Mouse (Mus musculus) limb, embryonic 14.5 days (tissue): ENCODE data around the gene Cul7. TPM values are rescaled to one million over a fixed set of nuclear protein-coding genes. Genes with fewer than 3 reads are reported as not detected.
A peak's percentile ranks its signal among the peaks of the same experiment; 100 is the strongest.

Source experiments
- ATAC-seq: fragments of 200-750 bp; cut with Nextera tagmentation; 2 replicates; pipeline ENCODE4 v1.8.0; 2017; ENCODE audit warnings: low read depth, moderate number of reproducible peaks, moderate TSS enrichment; ENCODE audit not compliant: low FRiP score
- DNase-seq: peaks from one replicate; pipeline ENCODE4 v3.0.0-alpha.2; 2015; ENCODE audit warnings: low spot score
- H3K27ac ChIP-seq: fragments of 300-500 bp; sonication (generic); replicated peaks from 2 replicates; pipeline ENCODE4 v1.5.1; 2014; ENCODE audit warnings: low read depth, mild to moderate bottlenecking, low read length, moderate library complexity, mixed read lengths
- H3K27me3 ChIP-seq: fragments of 300-500 bp; sonication (generic); 2 replicates; pipeline ENCODE4 v1.6.1; 2014; ENCODE audit warnings: low read length, mixed read lengths; ENCODE audit not compliant: control insufficient read depth, insufficient read depth
- H3K36me3 ChIP-seq: fragments of 300-500 bp; sonication (generic); 2 replicates; pipeline ENCODE4 v1.6.1; 2014; ENCODE audit warnings: mild to moderate bottlenecking, low read length, moderate library complexity, mixed read lengths; ENCODE audit not compliant: control insufficient read depth, insufficient read depth
- H3K4me1 ChIP-seq: fragments of 300-500 bp; sonication (generic); 2 replicates; pipeline ENCODE4 v1.6.1; 2014; ENCODE audit warnings: antibody characterized with exemption, low read length, mixed read lengths; ENCODE audit not compliant: control insufficient read depth, insufficient read depth
- H3K4me2 ChIP-seq: fragments of 300-500 bp; sonication (generic); replicated peaks from 2 replicates; pipeline ENCODE4 v1.6.1; 2014; ENCODE audit warnings: low read depth, mild to moderate bottlenecking, low read length, moderate library complexity; ENCODE audit not compliant: severe bottlenecking
- H3K4me3 ChIP-seq: fragments of 300-500 bp; sonication (generic); replicated peaks from 2 replicates; pipeline ENCODE4 v1.5.1; 2014; ENCODE audit warnings: low read length
- H3K9ac ChIP-seq: fragments of 300-500 bp; sonication (generic); 2 replicates; pipeline ENCODE4 v1.6.1; 2014; ENCODE audit warnings: mild to moderate bottlenecking, low read depth, low read length, moderate library complexity; ENCODE audit not compliant: severe bottlenecking
- H3K9me3 ChIP-seq: fragments of 300-500 bp; sonication (generic); 2 replicates; pipeline ENCODE4 v1.6.1; 2016; ENCODE audit warnings: low read length; ENCODE audit not compliant: control insufficient read depth
- POLR2A ChIP-seq: fragments of 200-500 bp; IDR thresholded peaks from 2 replicates; pipeline ENCODE4 v1.8.0; 2012; ENCODE audit warnings: inconsistent platforms, mild to moderate bottlenecking, moderate library complexity, borderline replicate concordance; ENCODE audit not compliant: insufficient read depth, insufficient read length; ENCODE audit errors: extremely low read depth
- WGBS: fragments of 180-500 bp; shearing (Covaris S2); extraction: QIAGEN DNeasy Blood & Tissue Kit; methylation state at CpG from one replicate; pipeline ENCODE4 v1.1.7; 2014; 5-methylcytosine and 5-hydroxymethylcytosine counted together
- polyA plus RNA-seq, 2 experiments: library from polyadenylated mRNA; depleted of rRNA in 1 of 2; stranded (reverse) in 1 of 2; unstranded in 1 of 2; fragments of >200 nt; fragmentation: Nextera tagmentation in 1 of 2; extraction: Ambion mirVana in 1 of 2; gene quantifications; 2 replicates each; pipeline versions ENCODE4 v1.2.1 to v1.2.3; 2012 to 2014

Cul7 gene
- polyA plus RNA-seq, 2 experiments, result 52.6 to 135 TPM

GRCm38 (mm10) chr17:46704887-46705835, 55.0 kb downstream of the Cul7 start, which contains the start of gene Ppp2r5d:
Ppp2r5d (minus strand) TSS chr17:46705111.
- Histone ChIP-seq H3K4me1 (peaks cover 22% of the 10 kb centered on the region), H3K27me3 (no peaks in the 10 kb centered on the region), H3K4me3 (peak within 1 kb of the TSS; percentile 91), H3K9me3 (no peaks in the 10 kb centered on the region), H3K4me2 (peak within 1 kb of the TSS; percentile 73), H3K27ac (peak within 1 kb of the TSS; percentile 85), H3K9ac (peak within 1 kb of the TSS; percentile 92), H3K36me3 (no peaks in the 10 kb centered on the region)
- peak; percentile 77 for TF ChIP-seq POLR2A
- DNase-seq (peak; percentile 99), ATAC-seq (peak; percentile 96)
- under 1% methylated on average over 48 of the region's 48 CpGs for WGBS

GRCm38 (mm10) chr17:46706375-46707089, 56.4 kb downstream of the Cul7 start:
- H3K4me2 ChIP-seq, result no peak overlapping the region
- peaks cover 22% of the 10 kb centered on the region for H3K4me1 ChIP-seq
- no peak overlapping the region for H3K9ac ChIP-seq
- H3K27ac ChIP-seq, result no peak overlapping the region
- H3K27me3 ChIP-seq, result no peaks in the 10 kb centered on the region
- no peaks in the 10 kb centered on the region for H3K9me3 ChIP-seq
- 92% methylated on average over 14 of the region's 14 CpGs for WGBS
- DNase-seq (no peak), ATAC-seq (no peak)
- H3K36me3 ChIP-seq, result no peaks in the 10 kb centered on the region
- no peak overlapping the region for H3K4me3 ChIP-seq
- TF ChIP-seq POLR2A, result no peak

GRCm38 (mm10) chr17:46710959-46711597, 60.9 kb downstream of the Cul7 start, which contains the start of gene Pex6:
Pex6 (plus strand) TSS chr17:46711463.
- H3K27me3 ChIP-seq, result no peaks in the 10 kb centered on the region
- ATAC-seq, result peak; percentile 94
- H3K9me3 ChIP-seq, result no peaks in the 10 kb centered on the region
- H3K36me3 ChIP-seq, result peaks cover 19% of the 10 kb centered on the region
- peaks cover 7% of the 10 kb centered on the region for H3K4me1 ChIP-seq
- peak within 1 kb of the TSS; percentile 99 for H3K4me3 ChIP-seq
- WGBS, result 7% methylated on average over 36 of the region's 36 CpGs
- peak within 1 kb of the TSS; percentile 97 for H3K4me2 ChIP-seq
- DNase-seq, result peak; percentile 97
- H3K9ac ChIP-seq, result peak within 1 kb of the TSS; percentile 88
- H3K27ac ChIP-seq, result peak within 1 kb of the TSS; percentile 58
- TF ChIP-seq POLR2A, result peak; percentile 34; the same call in 1 of the 2 replicates

- H3K27me3 ChIP-seq, result no peaks in the 10 kb centered on the region
- peak overlapping the region; percentile 97 for H3K4me2 ChIP-seq
- H3K36me3 ChIP-seq, result peaks cover 25% of the 10 kb centered on the region
- H3K9me3 ChIP-seq, result no peaks in the 10 kb centered on the region
- DNase-seq, result no peak
- H3K4me1 ChIP-seq, result peaks cover 7% of the 10 kb centered on the region
- H3K9ac ChIP-seq, result peak overlapping the region; percentile 88
- H3K27ac ChIP-seq, result peak overlapping the region; percentile 58
- 1% methylated on average over 37 of the region's 76 CpGs for WGBS
- no peak for TF ChIP-seq POLR2A
- ATAC-seq, result peak; percentile 47
- peak overlapping the region; percentile 99 for H3K4me3 ChIP-seq
Observed at GRCm38 (mm10) chr17:46711612-46712271, 61.6 kb downstream of the Cul7 start.
